Mouse (Mus musculus) kidney, postnatal 14 days (tissue): ENCODE measurements around the gene Lrrc4c.

Source experiments
- DNase-seq: peaks from one replicate; pipeline ENCODE4 v3.0.0; 2022; ENCODE audit warnings: mixed read lengths

The Lrrc4c gene

DNA sequence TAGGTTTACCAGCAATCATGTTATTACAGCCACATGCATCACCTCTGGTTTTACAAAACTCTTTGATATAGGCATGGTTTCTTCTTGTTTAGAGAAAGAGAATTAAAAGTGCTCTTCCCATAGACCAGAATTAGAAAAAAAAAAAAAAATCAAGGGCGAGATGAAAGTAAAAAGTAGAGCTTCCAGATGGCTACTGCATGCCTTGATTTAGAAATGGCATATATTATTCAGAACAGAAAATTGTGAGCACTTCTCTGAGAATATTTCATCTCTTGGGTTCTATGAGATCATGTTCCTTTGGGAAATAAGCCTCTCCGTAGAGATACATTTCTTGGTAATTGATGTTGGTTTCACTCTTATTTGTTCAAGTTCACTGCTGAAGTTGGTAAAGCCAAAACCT, 1322.0 kb downstream of the Lrrc4c start:
- DNase-seq = no peak

DNA sequence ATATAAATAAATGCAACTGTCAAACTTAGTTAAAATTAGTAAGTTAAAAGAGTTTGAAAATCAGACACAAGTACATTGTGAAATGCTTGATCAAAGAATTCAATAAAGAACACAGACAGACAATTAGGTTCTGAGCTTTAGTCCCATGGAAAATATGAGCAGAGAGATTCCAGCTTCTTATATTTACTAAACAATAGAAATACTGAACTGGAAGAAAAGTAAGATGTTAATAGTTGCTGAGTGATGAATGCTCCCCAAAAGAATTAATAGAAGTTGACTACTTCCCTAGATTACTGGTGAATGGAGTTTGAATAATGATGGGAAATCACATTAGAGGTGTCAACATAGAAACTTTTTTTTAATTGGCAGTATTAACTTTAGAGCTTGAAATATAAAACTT, 1323.7 kb downstream of the Lrrc4c start:
- no peak for DNase-seq

DNA sequence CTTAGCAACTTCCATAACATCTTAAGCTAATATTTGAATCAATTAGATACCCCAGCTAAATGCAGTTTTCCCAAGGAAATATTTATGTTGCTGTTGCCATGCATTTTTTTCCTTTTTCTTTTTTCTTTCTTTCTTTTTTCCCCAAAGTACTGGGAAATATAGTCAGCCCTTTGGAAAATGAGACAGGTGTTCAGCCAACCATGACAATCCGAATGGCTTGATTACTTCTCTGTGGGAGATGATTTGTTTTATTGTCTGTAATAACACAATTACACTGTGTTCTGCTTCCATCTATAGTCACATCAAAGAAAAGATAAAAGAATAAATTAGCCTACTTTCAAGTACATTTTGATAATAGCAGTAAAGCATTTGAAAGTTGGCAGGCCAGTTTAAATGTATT, 1334.7 kb downstream of the Lrrc4c start:
- DNase-seq = no peak
